Mouse (Mus musculus): ENCODE data around the gene Gtf2h1. TPM values are rescaled to one million over a fixed set of nuclear protein-coding genes. Genes with fewer than 3 reads are reported as not detected.
"Not testable (repeated sequence)": the region's sequence is repeated elsewhere in the genome, so short reads cannot be mapped to it uniquely, and the experiment has no call there.

Gtf2h1 gene
- polyA plus RNA-seq, 1 experiment: 37.0 TPM

- peaks cover 42% of the 10 kb centered on the region for H3K4me1 ChIP-seq (ENCODE audit: control insufficient read depth, insufficient read depth, low read length)
- TF ChIP-seq POLR2A (IDR thresholded peaks at IDR 0.05; ENCODE audit: borderline replicate concordance, low read depth, low read length) (no peak), CTCF (IDR thresholded peaks at IDR 0.05; ENCODE audit: low read depth, low read length) (no peak)
- H3K27ac ChIP-seq (ENCODE audit: insufficient read depth, low read depth, low read length): no peak overlapping the region
- no peak overlapping the region for H3K4me3 ChIP-seq (ENCODE audit: insufficient read depth, low read length)
Measured at GRCm38 (mm10) chr7:46829911-46830310, 34.0 kb downstream of the Gtf2h1 start.

DNA sequence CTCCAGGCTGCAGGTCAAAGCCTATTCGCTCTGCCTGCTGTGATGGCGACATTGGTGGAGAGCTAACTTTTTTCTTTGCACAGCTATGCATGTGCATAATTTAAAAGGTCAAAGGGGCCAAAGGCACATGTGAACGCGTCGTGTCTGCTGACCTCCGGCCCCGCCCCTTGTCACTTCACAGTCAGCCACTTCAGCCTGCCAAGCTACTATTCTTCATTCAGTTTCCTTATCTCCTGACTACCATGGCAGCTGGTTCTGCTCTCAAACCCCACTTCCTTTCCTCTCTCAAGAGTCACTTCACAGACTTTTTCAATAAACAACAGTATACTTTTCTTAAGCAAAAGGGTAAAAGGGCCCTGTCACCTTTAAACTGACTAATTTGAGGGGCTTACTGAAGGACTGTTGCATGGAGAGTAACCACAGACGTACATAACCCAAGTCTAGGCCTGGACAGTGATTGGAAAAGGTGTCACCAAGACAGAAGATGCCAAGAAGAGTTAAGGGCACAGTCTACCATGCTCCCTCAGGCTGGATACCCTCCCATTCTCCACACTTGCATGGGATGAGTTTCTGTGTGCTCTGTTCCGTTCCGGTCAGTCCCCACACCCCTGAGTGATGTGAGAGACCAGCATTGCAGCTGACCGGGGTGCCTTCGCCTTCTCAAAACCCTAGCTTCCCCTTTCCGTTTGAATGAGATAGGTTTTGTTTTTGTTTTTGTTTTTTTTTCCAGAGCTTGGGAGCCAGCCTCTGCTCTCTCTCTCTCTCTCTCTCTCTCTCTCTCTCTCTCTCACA lies 35.1 kb downstream of the Gtf2h1 start:
- peaks cover 42% of the 10 kb centered on the region for H3K4me1 ChIP-seq (ENCODE audit: control insufficient read depth, insufficient read depth, low read length)
- H3K4me3 ChIP-seq (ENCODE audit: insufficient read depth, low read length): no peak overlapping the region
- peak overlapping the region; percentile 66 for H3K27ac ChIP-seq (ENCODE audit: insufficient read depth, low read depth, low read length)
- TF ChIP-seq POLR2A (IDR thresholded peaks at IDR 0.05; ENCODE audit: borderline replicate concordance, low read depth, low read length) (no peak), CTCF (IDR thresholded peaks at IDR 0.05; ENCODE audit: low read depth, low read length) (no peak)

DNA sequence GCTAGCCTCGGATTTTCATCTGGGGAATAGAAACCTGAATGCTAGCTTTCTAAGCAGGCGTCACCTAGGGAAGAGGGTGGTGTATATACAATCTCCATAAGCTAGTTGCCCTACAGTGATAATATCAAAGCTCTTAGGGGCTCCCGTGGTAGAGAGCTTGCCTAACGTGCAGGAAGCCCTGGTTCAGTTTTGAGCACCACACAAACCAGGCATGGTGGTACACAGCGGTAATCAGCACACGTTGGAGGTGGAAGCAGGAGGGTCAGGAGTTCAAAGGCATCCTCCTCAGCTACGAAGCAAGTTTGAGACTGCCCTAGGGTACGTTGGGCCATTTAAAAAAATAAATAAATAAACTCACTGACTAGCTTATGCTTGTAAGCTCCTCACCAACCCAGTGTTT lies 35.8 kb downstream of the Gtf2h1 start:
- Histone ChIP-seq H3K27ac (ENCODE audit: insufficient read depth, low read depth, low read length) (peak overlapping the region; percentile 66), H3K4me1 (ENCODE audit: control insufficient read depth, insufficient read depth, low read length) (peaks cover 42% of the 10 kb centered on the region)

GRCm38 (mm10) chr7:46832112-46832810 lies 36.4 kb downstream of the Gtf2h1 start:
- H3K4me1 ChIP-seq (ENCODE audit: control insufficient read depth, insufficient read depth, low read length): peaks cover 45% of the 10 kb centered on the region
- H3K27ac ChIP-seq (ENCODE audit: insufficient read depth, low read depth, low read length); H3K4me3 ChIP-seq (ENCODE audit: insufficient read depth, low read length): not testable (repeated sequence)

More for the DNA sequence above, 35.8 kb downstream of the Gtf2h1 start:
- TF ChIP-seq CTCF (IDR thresholded peaks at IDR 0.05; ENCODE audit: low read depth, low read length): no peak
- TF ChIP-seq POLR2A (IDR thresholded peaks at IDR 0.05; ENCODE audit: borderline replicate concordance, low read depth, low read length): no peak
- H3K4me3 ChIP-seq (ENCODE audit: insufficient read depth, low read length): no peak overlapping the region

DNA sequence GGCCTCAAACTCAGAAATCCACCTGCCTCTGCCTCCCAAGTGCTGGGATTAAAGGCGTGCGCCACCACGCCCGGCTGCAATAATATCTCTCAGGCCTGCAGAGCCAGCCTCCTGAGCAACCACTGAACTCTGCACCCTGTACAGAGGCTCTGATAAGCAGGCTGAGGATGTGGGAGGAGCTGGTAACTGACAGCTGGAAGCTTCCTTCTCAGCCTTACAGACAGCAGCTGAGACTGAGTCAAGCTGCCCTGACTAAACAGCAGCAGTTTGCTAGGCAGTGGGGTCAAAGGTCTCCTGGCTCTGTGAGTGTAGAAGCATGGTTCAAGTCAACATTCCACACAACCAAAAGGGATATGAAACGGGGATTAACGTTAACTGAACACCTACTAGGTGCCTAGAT lies 37.4 kb downstream of the Gtf2h1 start:
- peak overlapping the region; percentile 63 for H3K27ac ChIP-seq (ENCODE audit: insufficient read depth, low read depth, low read length)
- peaks cover 51% of the 10 kb centered on the region for H3K4me1 ChIP-seq (ENCODE audit: control insufficient read depth, insufficient read depth, low read length)
- H3K4me3 ChIP-seq (ENCODE audit: insufficient read depth, low read length): no peak overlapping the region
- TF ChIP-seq POLR2A (IDR thresholded peaks at IDR 0.05; ENCODE audit: borderline replicate concordance, low read depth, low read length) (no peak), CTCF (IDR thresholded peaks at IDR 0.05; ENCODE audit: low read depth, low read length) (no peak)

DNA sequence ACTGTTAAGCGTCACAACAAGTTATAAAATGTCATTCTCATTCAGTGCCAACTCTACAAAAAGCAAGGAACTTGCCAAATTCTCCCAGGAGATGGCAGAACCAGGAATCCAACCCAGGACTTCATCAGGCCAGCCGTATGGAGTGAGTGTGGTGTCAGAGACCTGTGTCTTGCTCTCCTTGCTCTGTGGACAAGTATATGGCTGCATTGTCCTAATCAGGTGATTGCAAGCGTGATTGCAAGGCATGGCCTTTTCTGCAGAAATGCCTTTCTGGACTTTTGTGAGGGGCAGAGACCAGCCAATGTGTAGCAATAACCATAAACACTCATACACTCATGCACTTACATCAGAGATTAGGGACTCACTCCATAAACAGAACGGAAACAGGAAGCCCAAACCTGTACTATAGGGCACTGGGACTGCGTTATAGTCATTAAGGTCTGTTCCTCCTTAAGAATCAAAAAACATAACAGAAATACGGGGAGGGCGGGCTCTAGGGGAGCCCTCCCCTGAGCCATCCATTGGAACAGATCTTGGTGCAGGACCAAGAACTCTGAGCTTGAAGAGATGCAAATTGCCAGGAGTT lies 37.9 kb downstream of the Gtf2h1 start:
- Histone ChIP-seq H3K27ac (ENCODE audit: insufficient read depth, low read depth, low read length) (peak overlapping the region; percentile 63), H3K4me1 (ENCODE audit: control insufficient read depth, insufficient read depth, low read length) (peaks cover 55% of the 10 kb centered on the region), H3K4me3 (ENCODE audit: insufficient read depth, low read length) (no peak overlapping the region)
- TF ChIP-seq CTCF (IDR thresholded peaks at IDR 0.05; ENCODE audit: low read depth, low read length): no peak
- no peak for TF ChIP-seq POLR2A (IDR thresholded peaks at IDR 0.05; ENCODE audit: borderline replicate concordance, low read depth, low read length)

- H3K27ac ChIP-seq (ENCODE audit: insufficient read depth, low read depth, low read length): no peak overlapping the region
- H3K4me1 ChIP-seq (ENCODE audit: control insufficient read depth, insufficient read depth, low read length): peaks cover 66% of the 10 kb centered on the region
- no peak for TF ChIP-seq CTCF (IDR thresholded peaks at IDR 0.05; ENCODE audit: low read depth, low read length)
- no peak for TF ChIP-seq POLR2A (IDR thresholded peaks at IDR 0.05; ENCODE audit: borderline replicate concordance, low read depth, low read length)
- no peak overlapping the region for H3K4me3 ChIP-seq (ENCODE audit: insufficient read depth, low read length)
Measured at GRCm38 (mm10) chr7:46834994-46835610, 39.2 kb downstream of the Gtf2h1 start.

DNA sequence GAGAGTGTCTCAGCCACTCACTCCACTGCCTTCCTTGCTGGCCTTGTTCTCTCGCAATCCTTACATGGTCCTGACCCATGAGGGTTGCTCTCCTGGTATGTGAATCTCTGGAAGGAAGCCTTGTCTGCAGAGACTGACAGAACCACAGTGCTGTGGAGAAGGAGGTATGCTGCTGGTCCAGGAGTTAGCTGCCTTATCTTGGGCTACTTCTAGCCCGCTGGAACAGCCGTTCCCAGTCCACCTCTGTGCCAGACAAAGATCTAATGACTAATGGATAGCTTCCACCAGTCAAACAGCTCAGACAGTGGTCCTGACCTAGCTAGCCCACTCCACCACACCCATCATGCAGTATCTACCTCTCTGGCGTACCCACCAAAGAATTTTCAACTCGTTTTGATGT lies 40.5 kb downstream of the Gtf2h1 start:
- Histone ChIP-seq H3K4me1 (ENCODE audit: control insufficient read depth, insufficient read depth, low read length) (peaks cover 62% of the 10 kb centered on the region), H3K4me3 (ENCODE audit: insufficient read depth, low read length) (no peak overlapping the region), H3K27ac (ENCODE audit: insufficient read depth, low read depth, low read length) (no peak overlapping the region)
- TF ChIP-seq CTCF (IDR thresholded peaks at IDR 0.05; ENCODE audit: low read depth, low read length): no peak
- TF ChIP-seq POLR2A (IDR thresholded peaks at IDR 0.05; ENCODE audit: borderline replicate concordance, low read depth, low read length): no peak

DNA sequence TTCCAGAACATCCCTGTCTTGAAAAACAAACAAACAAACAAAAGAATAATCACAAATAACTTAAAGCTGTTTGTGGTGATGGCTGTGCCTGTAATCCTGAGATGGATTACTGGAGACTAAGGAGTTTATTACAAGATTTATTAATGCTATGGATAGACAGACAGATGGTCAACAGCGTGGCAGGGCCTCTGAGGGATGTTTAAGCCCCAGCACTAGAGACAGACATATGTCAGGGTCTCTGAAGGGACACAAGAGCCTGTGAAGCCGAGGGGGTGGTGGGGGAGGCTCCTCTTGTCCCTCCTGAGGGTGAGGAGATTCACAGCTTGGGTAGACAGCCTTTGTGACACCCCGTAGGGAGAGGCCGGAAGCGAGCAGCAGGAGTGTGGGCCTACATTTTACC lies 41.2 kb downstream of the Gtf2h1 start:
- Histone ChIP-seq H3K27ac (ENCODE audit: insufficient read depth, low read depth, low read length) (no peak overlapping the region), H3K4me1 (ENCODE audit: control insufficient read depth, insufficient read depth, low read length) (peaks cover 56% of the 10 kb centered on the region), H3K4me3 (ENCODE audit: insufficient read depth, low read length) (no peak overlapping the region)
- no peak for TF ChIP-seq CTCF (IDR thresholded peaks at IDR 0.05; ENCODE audit: low read depth, low read length)
- no peak for TF ChIP-seq POLR2A (IDR thresholded peaks at IDR 0.05; ENCODE audit: borderline replicate concordance, low read depth, low read length)

All from bone marrow macrophage, adult 2 months (primary cell).